Mouse (Mus musculus): ENCODE data around the gene Sec14l5.

Gene Sec14l5

GRCm38 (mm10) chr16:5139741-5140140 is 7.2 kb upstream of the Sec14l5 start:
- Histone ChIP-seq H3K4me1 (replicated peaks; ENCODE audit: low read depth, low read length) (peaks cover 27% of the 10 kb centered on the region), H3K9me3 (ENCODE audit: low read length) (no peaks in the 10 kb centered on the region), H3K4me3 (replicated peaks; ENCODE audit: low read length) (peak overlapping the region; percentile 32; the same call in 1 of the 2 replicates), H3K27me3 (ENCODE audit: insufficient read depth, low read length) (peaks cover 44% of the 10 kb centered on the region), H3K36me3 (ENCODE audit: insufficient read depth, low read length) (no peaks in the 10 kb centered on the region)
- TF ChIP-seq POU5F1 (IDR thresholded peaks at IDR 0.05; ENCODE audit: borderline replicate concordance, low read length): no peak
- TF ChIP-seq NANOG (IDR thresholded peaks at IDR 0.05; ENCODE audit: borderline replicate concordance, low read length): no peak
- TF ChIP-seq CTCF (conservative IDR thresholded peaks at IDR 0.05; ENCODE audit: low read length): no peak

GRCm38 (mm10) chr16:5145570-5145969 is 1.3 kb upstream of the Sec14l5 start:
- Histone ChIP-seq H3K4me3 (replicated peaks; ENCODE audit: low read length) (no peak overlapping the region), H3K27me3 (ENCODE audit: insufficient read depth, low read length) (peaks cover 48% of the 10 kb centered on the region), H3K4me1 (replicated peaks; ENCODE audit: low read depth, low read length) (peaks cover 18% of the 10 kb centered on the region), H3K36me3 (ENCODE audit: insufficient read depth, low read length) (no peaks in the 10 kb centered on the region), H3K9me3 (ENCODE audit: low read length) (no peaks in the 10 kb centered on the region)
- TF ChIP-seq POU5F1 (IDR thresholded peaks at IDR 0.05; ENCODE audit: borderline replicate concordance, low read length) (no peak), CTCF (conservative IDR thresholded peaks at IDR 0.05; ENCODE audit: low read length) (peak; percentile 68)

- H3K9me3 ChIP-seq (ENCODE audit: low read length): no peaks in the 10 kb centered on the region
- H3K4me3 ChIP-seq (replicated peaks; ENCODE audit: low read length): peak overlapping the region; percentile 80
- peaks cover 18% of the 10 kb centered on the region for H3K4me1 ChIP-seq (replicated peaks; ENCODE audit: low read depth, low read length)
- no peaks in the 10 kb centered on the region for H3K36me3 ChIP-seq (ENCODE audit: insufficient read depth, low read length)
- H3K27me3 ChIP-seq (ENCODE audit: insufficient read depth, low read length): peaks cover 45% of the 10 kb centered on the region
- TF ChIP-seq POU5F1 (IDR thresholded peaks at IDR 0.05; ENCODE audit: borderline replicate concordance, low read length): no peak
- no peak for TF ChIP-seq CTCF (conservative IDR thresholded peaks at IDR 0.05; ENCODE audit: low read length)
- TF ChIP-seq NANOG (IDR thresholded peaks at IDR 0.05; ENCODE audit: borderline replicate concordance, low read length): no peak
These were observed 407 bp upstream of the Sec14l5 start for GRCm38 (mm10) chr16:5146367-5147036.

GRCm38 (mm10) chr16:5150544-5150943 is 3.6 kb downstream of the Sec14l5 start:
- Histone ChIP-seq H3K27me3 (ENCODE audit: insufficient read depth, low read length) (peaks cover 37% of the 10 kb centered on the region), H3K9me3 (ENCODE audit: low read length) (no peaks in the 10 kb centered on the region), H3K4me3 (replicated peaks; ENCODE audit: low read length) (no peak overlapping the region), H3K36me3 (ENCODE audit: insufficient read depth, low read length) (no peaks in the 10 kb centered on the region), H3K4me1 (replicated peaks; ENCODE audit: low read depth, low read length) (peaks cover 18% of the 10 kb centered on the region)
- TF ChIP-seq POU5F1 (IDR thresholded peaks at IDR 0.05; ENCODE audit: borderline replicate concordance, low read length) (no peak), NANOG (IDR thresholded peaks at IDR 0.05; ENCODE audit: borderline replicate concordance, low read length) (no peak), CTCF (conservative IDR thresholded peaks at IDR 0.05; ENCODE audit: low read length) (no peak)

- Histone ChIP-seq H3K4me3 (replicated peaks; ENCODE audit: low read length) (no peak overlapping the region), H3K9me3 (ENCODE audit: low read length) (no peaks in the 10 kb centered on the region), H3K4me1 (replicated peaks; ENCODE audit: low read depth, low read length) (peaks cover 20% of the 10 kb centered on the region), H3K27me3 (ENCODE audit: insufficient read depth, low read length) (peaks cover 14% of the 10 kb centered on the region; the same call in 1 of the 2 replicates), H3K36me3 (ENCODE audit: insufficient read depth, low read length) (no peaks in the 10 kb centered on the region)
- TF ChIP-seq CTCF (conservative IDR thresholded peaks at IDR 0.05; ENCODE audit: low read length) (no peak), NANOG (IDR thresholded peaks at IDR 0.05; ENCODE audit: borderline replicate concordance, low read length) (no peak), POU5F1 (IDR thresholded peaks at IDR 0.05; ENCODE audit: borderline replicate concordance, low read length) (no peak)
These were observed 6.6 kb downstream of the Sec14l5 start for GRCm38 (mm10) chr16:5153299-5154026.

GRCm38 (mm10) chr16:5155014-5155413 is 8.1 kb downstream of the Sec14l5 start:
- Histone ChIP-seq H3K9me3 (ENCODE audit: low read length) (no peaks in the 10 kb centered on the region), H3K27me3 (ENCODE audit: insufficient read depth, low read length) (peaks cover 7% of the 10 kb centered on the region; the same call in 1 of the 2 replicates), H3K4me3 (replicated peaks; ENCODE audit: low read length) (no peak overlapping the region), H3K4me1 (replicated peaks; ENCODE audit: low read depth, low read length) (peaks cover 26% of the 10 kb centered on the region), H3K36me3 (ENCODE audit: insufficient read depth, low read length) (no peaks in the 10 kb centered on the region)
- TF ChIP-seq CTCF (conservative IDR thresholded peaks at IDR 0.05; ENCODE audit: low read length) (no peak), POU5F1 (IDR thresholded peaks at IDR 0.05; ENCODE audit: borderline replicate concordance, low read length) (no peak), NANOG (IDR thresholded peaks at IDR 0.05; ENCODE audit: borderline replicate concordance, low read length) (no peak)

GRCm38 (mm10) chr16:5156495-5156894 is 9.6 kb downstream of the Sec14l5 start:
- Histone ChIP-seq H3K9me3 (ENCODE audit: low read length) (no peaks in the 10 kb centered on the region), H3K27me3 (ENCODE audit: insufficient read depth, low read length) (peaks cover 10% of the 10 kb centered on the region; the same call in 1 of the 2 replicates), H3K4me1 (replicated peaks; ENCODE audit: low read depth, low read length) (peaks cover 26% of the 10 kb centered on the region), H3K36me3 (ENCODE audit: insufficient read depth, low read length) (no peaks in the 10 kb centered on the region), H3K4me3 (replicated peaks; ENCODE audit: low read length) (no peak overlapping the region)
- TF ChIP-seq CTCF (conservative IDR thresholded peaks at IDR 0.05; ENCODE audit: low read length) (no peak), NANOG (IDR thresholded peaks at IDR 0.05; ENCODE audit: borderline replicate concordance, low read length) (no peak), POU5F1 (IDR thresholded peaks at IDR 0.05; ENCODE audit: borderline replicate concordance, low read length) (no peak)

- H3K4me3 ChIP-seq (replicated peaks; ENCODE audit: low read length): no peak overlapping the region
- no peak for TF ChIP-seq POU5F1 (IDR thresholded peaks at IDR 0.05; ENCODE audit: borderline replicate concordance, low read length)
- no peak for TF ChIP-seq NANOG (IDR thresholded peaks at IDR 0.05; ENCODE audit: borderline replicate concordance, low read length)
- no peak for TF ChIP-seq CTCF (conservative IDR thresholded peaks at IDR 0.05; ENCODE audit: low read length)
- peaks cover 26% of the 10 kb centered on the region for H3K4me1 ChIP-seq (replicated peaks; ENCODE audit: low read depth, low read length)
- H3K27me3 ChIP-seq (ENCODE audit: insufficient read depth, low read length): peaks cover 10% of the 10 kb centered on the region; the same call in 1 of the 2 replicates
- no peaks in the 10 kb centered on the region for H3K9me3 ChIP-seq (ENCODE audit: low read length)
- no peaks in the 10 kb centered on the region for H3K36me3 ChIP-seq (ENCODE audit: insufficient read depth, low read length)
These were observed 10.2 kb downstream of the Sec14l5 start for GRCm38 (mm10) chr16:5157113-5157512.
